Mouse (Mus musculus) granulocyte monocyte progenitor cell, adult 5-6 weeks (primary cell): Measurements from ENCODE around the gene Abcd3. TPM values are rescaled to one million over a fixed set of nuclear protein-coding genes. Genes with fewer than 3 reads are reported as not detected.
"Not testable (repeated sequence)": the region's sequence is repeated elsewhere in the genome, so short reads cannot be mapped to it uniquely, and the experiment has no call there.

ENCODE experiments used
- ATAC-seq: replicated peaks from 2 replicates; pipeline ENCODE4 v1.8.0; 2016; ENCODE audit warnings: mild to moderate bottlenecking, moderate TSS enrichment, inconsistent platforms; ENCODE audit not compliant: poor library complexity, severe bottlenecking
- total RNA-seq, 2 experiments: library from RNA; stranded (forward) in 1 of 2; stranded (reverse) in 1 of 2; fragments of 200-712, 200-1000 nt in 1 of 2; fragments of >200 nt in 1 of 2; fragmentation: Nextera tagmentation in 1 of 2; gene quantifications; 2 replicates each; pipeline ENCODE4 v1.2.3; 2014 to 2017

Gene Abcd3
- total RNA-seq, 2 experiments from 2014 or later = 30.9 to 31.8 TPM

DNA sequence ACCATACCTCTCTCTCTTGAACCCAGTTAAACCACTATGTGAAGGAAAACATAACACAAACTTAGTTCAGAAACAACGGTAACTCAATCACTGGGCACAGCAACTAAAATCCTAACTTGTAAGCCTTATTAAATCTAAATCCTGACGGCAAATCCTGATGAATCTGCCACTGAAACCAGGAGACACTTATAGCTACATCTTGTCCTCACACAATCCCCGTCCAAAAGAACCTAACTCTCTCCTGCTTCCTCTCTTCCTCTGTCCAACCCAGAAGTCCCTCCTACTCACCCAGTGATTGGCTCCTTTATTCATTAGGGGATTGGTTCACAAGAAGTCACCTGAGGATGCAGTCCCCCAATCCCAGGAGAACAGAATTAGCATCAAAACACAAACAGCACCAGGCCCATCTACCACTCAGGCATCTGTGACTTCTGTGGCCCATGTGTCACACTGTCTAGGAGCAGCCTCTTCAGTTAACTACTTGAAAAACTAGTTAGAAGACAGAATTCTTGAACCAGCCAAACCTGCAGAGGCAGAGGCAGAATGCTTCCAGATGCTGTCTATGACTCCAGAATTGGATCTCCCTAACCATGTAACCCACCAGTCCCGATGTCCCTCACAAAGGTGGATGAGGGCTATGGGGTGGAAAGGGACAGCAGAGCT is 73.8 kb downstream of the Abcd3 start:
- not testable (repeated sequence) for ATAC-seq

DNA sequence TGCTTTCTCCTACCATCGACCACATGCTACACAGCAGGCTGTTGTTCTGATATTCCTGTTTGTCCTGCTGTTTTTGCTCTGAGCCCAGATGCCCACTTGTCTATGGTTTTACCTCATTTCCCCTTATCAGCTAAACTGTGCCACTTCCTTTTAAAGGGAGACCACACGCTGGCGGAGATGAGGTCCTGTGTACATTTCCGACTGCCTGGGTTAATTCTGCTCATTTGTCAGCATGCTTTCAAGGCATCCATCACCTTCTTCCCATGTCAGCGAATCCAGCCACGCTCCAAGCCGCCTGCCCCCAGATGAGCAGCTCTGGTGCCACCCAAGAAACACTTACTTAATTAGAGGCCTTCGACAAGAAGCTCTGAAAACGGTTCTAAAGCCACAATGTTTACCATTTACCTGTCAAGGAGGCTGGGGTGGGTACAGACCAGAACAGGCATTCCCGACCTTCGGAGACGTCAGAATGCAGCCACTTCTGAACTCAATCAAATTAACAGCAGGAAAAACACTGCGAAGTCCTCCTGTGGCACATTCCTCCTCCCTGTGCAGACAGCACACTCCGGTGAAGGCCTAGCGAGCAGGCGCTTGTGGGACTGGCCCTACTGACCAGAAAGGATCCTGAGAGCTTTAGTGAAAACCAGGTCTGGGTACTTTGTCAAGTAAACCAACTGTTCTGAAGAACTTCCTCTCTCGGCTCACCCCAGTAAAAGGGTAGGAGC is 75.5 kb downstream of the Abcd3 start:
- peak; percentile 84 for ATAC-seq

DNA sequence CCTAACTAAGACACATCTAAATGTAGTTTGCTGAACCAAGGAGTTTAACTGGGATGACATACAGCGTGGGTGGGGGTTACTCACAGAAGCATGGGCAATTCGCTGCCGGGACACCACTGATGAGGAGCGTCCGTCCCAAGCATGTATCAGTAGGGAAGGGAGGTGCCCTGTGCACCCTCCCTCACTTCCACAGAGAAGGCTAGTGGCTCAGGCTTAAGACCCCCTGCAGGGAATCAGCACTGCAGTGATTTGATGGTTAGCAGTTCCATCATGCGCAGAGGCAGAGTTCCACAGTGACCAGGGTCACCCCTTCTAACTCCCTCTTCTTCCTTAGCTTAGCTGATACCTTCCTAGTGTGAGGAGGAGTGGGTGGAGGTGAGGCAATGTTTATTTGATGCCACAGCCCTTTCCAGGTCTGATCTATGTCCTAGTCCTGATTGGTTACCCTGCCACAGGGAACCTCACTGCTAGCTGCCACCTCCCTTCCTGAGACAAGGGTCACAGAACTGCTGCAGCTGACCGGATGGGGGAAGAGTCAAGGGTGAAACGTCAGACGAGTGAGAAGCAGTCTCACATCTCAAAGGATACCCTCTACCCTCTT is 76.3 kb downstream of the Abcd3 start:
- ATAC-seq = 0 out of 2 replicates have a peak, but pooled peaks have one; percentile 20

DNA sequence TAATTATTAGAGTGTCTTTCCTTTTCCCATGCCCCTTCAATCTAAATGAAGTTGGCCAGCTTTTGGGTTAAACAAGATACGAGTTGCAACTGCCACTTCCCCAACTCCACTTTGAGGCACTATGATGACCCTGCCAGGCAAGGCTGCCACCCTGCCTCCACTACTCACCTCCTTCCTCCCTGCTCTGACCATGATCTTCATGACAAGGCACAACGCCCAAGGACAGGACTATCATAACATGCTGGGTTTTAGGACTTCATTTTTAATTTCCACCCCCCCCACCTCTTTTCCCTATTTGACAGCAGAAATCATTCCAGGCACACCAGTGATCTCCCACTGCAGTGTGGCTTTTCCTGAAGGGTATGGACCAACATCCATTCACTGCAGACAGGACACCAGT is 77.2 kb downstream of the Abcd3 start:
- no peak for ATAC-seq

DNA sequence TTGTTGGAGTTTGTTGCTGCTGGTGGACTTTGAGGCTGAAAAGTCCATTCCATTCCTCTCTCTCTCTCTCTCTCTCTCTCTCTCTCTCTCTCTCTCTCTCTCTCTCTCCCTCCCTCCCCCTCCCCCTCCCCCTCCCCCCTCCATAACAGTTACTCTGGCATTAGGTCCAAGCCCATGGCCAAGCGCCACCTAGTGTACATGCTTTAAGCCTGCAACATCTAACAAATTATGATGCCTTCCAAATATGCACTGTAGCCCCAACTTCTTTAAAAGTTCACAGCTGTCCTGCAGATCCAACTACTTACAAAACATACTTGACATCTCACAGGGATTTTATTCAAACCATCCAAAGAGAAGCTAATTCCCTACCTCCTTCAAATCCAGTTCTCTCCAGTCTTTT is 77.6 kb downstream of the Abcd3 start:
- ATAC-seq = peak; percentile 43

DNA sequence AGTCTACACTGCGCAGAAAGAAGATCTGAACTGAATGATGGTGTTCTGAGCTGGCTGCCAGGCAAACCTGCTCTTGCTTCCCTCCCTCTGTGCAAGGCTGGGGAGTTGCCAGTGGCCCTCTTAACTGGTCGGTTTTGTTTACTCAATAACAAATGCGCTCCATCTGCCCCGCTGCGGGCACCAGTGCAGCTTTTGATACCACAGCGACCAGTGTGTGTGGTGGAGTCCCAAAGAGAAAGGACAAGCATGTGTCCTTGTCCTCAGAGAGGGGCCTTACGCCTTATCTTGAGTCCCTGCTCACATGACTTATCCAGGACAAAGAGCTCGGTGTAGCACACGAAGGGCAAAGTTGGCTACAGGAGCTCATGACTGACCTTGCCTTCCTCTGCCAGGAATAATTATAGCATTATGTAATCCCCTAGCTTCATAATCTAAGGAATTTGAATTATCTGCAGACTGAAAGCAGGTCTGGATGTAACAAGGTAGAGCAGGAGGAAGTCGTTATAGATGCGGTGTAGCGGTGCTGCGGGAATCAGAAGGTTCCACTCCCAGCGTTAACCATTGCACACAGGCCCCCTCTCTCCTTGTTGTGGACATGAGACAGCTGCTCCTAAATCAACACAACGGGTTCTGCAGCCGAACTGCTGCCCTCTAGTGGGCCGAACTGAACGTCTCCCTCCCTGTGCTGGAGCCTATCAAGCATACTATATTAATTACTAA is 78.9 kb downstream of the Abcd3 start:
- peak; percentile 74 for ATAC-seq

DNA sequence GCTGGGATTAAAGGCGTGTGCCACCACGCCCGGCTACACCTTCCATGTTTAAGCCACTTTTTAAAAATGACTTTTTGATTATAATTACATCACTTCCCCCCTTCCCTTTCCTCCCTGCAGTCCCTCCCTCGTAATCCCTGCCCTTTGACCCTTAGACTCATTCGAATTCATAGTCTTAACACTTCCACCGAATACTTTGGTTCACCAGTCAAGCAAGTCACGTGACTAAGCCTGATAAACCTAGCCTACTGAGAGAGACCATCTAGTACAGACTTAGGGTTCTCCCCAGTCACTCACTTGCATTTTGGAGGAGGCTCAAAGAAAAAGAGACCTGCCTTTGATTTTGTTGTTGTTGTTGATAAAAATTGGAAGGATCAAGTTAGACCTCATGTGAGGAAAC is 79.6 kb downstream of the Abcd3 start:
- no peak for ATAC-seq

DNA sequence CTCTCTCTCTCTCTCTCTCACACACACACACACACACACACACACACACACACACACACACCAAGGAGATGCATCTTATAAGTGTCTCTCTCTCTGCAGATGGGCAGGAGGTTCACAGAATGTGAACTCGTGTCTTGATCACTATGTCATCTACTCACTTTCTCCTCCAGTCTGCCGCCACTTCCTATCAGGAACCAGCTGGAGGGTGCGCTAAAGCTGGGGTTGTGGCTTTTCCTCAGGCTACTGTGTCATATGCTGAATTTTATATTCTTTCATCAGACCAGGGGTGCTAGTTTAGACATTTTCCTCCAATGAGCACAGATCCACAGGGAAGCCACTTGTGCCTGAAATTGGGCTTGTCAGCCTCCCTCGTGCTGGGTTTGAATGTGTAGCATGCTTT is 85.4 kb downstream of the Abcd3 start:
- ATAC-seq = peak; percentile 67

DNA sequence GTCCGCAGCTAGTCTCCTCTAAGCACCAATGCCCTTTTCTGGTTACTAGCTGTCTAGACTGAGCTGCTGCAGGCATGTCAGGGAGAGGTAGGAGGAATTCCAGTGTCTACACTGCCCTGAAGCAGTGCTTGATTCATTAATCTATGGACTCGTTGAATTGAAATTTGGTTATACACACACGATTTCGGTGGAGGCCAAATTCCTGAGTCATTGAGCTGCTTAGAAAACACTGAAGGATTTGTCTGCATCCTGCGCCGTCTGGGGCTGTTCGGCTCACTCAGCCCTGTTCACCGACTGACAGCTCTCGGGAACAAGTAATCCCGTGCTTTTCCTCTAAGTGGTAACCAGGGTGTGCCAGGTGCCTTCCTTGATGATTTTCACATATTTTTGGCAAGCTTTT is 89.5 kb downstream of the Abcd3 start:
- ATAC-seq = no peak

DNA sequence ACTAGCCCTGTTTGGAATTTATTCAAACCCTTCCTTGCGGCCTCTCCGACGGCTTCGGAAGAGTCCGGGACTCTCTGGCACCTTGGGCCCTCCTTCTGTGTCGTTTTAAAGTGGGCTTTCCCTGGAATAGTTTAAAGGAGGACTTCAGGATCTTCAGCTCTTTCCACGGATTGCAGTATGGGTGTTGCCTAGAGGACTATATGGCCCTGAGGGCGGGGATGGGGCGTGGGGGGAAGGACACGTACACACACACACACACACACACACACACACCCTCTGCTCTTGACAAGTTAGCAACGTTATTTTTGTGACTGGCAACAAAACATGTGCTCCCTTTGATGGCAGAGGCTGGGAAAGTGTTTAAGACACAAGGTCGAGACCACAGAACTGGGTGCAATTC is 90.5 kb downstream of the Abcd3 start:
- ATAC-seq = no peak

DNA sequence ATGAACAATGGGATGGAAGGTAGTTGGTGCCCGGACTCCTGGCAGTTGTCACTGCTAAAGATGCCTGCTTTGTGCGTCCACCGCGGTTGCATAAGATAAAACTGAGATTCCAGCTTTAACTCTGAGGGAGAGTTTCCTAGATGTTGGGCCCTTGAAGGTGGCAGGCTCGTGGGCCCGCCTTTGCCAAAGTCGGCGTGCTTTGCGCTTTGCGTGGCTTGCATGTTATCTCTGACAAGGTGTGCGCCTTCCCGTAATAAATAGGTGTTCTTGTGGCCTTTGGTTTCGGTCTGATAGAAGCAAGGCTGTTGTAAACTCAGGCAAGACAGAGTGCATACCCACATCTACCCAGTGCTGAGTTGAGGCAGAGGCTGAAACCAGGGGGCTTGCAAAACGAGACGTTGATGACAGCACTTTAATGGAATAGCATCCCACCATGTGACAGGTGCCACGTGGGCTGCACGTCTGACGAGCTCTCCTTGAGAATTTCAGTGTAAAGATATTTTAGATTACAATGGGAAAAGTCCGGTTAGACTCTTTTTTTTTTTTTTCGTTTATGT is 91.1 kb downstream of the Abcd3 start:
- no peak for ATAC-seq

DNA sequence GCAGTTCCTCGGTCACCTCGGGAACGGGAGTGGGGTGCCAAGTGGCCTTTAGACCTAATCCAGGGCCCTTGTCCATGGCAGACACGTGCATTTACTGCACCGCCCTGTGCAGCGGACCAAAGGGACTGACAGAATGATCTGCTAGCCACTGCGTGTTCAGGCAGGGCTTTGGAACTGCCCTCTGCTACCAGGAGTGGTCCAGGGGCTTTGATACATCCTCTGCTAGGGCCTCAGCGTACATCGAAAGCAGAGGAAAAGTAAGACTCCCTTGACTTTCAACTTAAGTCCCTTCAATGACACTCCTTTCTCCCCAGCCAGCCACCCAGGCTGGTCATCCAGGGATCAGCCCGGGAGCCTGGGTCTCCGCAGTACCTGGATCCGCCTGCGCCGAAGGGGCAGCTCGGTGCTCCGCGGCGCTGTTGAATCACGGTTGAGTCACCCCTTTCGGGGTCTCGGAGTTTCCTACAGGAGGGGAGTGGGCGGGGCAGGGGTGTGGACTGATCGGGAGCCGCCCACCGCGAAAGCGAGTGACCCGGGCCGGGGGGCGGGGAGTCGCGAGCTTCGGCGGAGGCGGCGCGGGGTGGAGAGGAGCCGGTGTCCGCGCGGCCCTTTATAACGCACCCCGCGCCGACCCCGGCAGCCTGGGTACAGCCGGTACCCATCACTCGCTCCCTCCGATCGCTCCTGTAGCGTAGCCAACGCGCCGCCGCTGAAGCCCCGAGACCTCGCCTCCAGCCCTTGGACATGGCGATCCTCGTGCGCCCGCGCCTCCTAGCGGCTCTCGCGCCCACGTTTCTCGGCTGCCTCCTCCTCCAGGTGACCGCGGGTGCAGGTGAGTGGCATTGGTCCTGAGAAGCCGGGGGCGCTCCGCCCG is 91.9 kb downstream of the Abcd3 start, which contains the start of gene F3:
Gene F3 (plus strand): TSS at position 567 of the 874 bp plus-strand sequence.
- peak; percentile 62 for ATAC-seq

DNA sequence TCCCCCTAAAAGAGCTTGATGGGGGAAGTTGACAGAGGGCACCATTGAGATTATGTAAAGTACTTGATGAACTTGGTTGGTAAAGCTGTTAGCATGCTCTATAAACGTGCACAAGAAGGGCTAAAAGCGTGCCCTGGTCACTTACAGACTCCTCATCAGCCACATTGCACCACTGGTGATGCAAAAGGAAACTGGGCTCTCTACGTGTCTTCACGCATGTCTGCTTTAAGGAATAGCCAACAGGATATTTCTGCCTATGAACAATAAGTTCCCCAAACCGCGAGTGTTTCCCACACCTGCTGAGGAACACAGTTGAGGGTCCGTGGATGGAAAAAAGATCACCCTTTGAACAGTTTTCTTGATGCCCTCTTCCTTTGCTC is 93.4 kb downstream of the Abcd3 start:
- peak; percentile 52 for ATAC-seq

DNA sequence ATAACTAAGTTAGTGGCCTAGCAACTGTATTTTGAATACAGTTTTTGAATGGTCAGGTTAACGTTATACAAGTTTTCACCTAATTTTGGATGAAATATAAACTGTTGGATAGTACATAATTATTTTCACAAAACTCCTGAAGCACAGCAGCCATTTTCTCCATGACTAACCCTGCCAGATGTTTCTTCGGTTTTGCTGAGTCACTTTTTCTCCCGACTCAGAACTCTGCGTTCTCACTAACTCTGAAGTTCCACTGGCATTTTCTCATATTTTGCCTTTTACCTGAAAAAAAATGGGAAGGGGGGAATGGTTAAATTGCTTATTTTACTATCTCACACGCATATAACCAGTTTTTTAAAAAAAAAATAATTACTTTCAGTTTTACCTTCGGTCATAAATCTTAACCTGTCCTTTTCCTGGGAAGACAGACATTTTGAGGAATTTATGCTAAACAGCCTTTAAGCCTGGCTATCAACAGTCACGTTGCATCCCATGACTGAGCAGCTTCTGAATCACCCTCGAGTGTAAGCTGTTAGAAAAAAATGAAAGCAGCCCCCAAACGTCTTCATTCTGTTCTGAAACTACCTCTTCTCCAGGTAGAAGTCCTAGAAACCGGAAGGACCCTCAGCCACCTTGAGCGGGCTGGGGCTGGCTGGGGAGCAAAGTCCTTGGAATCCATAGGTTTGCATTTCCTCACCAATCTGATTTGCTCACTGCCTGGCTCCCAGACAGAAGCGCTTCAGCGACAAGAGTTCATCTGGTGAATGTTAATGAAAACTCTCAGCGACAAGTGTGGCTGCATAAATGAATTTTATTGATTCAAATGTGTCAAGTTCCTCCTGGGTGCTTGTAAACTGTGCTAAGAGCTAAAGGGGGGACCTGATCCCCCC is 94.1 kb downstream of the Abcd3 start:
- no peak for ATAC-seq

DNA sequence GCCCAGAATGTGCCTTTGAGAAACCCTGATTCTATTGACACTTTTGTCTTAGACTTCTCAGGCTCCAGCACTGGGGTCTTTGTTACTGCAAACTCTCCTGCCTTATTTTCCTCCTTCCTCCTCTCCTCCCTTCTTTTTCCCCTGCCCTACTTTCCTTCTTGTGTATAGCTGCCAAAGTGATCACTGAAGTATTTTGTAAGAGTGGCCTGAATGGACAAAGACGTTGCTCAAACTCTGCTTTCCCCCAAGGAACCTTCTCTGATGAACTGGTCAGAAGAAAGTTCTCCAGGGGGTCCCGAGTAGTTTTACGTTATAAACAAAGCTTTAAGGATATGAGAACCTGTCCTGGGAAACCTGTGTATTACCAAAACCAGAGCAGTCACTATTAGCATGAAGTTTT is 95.4 kb downstream of the Abcd3 start:
- no peak for ATAC-seq

DNA sequence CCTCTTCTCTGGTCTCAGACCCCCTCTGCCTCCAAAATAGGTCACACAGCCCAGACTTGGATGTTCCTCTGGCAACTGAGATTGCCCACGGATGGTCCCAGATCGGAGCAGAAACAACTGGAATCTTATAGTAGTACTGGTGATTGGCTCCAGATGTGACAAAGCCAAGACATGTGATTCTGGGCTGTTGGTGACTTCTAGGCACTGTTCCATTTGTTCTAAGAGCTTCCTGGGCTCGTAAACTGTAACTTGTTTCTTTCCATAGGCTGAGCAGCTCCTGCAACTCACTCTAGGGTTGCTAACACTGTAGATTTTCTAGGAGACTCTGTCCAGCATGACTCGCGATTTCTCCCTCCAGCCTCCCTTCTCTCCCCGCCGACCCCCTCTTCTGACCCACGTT is 96.4 kb downstream of the Abcd3 start:
- ATAC-seq = no peak

DNA sequence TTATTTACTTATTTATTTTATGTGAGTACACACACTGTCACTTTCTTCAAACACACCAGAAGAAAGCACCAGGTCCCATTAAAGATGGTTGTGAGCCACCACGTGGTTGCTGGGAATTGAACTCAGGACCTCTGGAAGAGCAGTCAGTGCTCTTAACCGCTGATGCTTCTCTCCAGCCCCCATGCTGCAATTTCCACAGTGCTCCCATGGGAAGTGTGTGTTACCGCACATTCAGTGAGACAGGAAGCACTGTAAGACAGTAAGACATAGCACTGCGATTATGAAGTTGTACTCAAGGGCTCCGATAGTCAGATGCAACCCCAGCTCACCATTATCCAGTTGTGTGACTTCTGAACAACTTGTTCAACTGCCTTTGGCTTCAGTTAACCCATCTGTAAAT is 98.6 kb downstream of the Abcd3 start:
- no peak for ATAC-seq

DNA sequence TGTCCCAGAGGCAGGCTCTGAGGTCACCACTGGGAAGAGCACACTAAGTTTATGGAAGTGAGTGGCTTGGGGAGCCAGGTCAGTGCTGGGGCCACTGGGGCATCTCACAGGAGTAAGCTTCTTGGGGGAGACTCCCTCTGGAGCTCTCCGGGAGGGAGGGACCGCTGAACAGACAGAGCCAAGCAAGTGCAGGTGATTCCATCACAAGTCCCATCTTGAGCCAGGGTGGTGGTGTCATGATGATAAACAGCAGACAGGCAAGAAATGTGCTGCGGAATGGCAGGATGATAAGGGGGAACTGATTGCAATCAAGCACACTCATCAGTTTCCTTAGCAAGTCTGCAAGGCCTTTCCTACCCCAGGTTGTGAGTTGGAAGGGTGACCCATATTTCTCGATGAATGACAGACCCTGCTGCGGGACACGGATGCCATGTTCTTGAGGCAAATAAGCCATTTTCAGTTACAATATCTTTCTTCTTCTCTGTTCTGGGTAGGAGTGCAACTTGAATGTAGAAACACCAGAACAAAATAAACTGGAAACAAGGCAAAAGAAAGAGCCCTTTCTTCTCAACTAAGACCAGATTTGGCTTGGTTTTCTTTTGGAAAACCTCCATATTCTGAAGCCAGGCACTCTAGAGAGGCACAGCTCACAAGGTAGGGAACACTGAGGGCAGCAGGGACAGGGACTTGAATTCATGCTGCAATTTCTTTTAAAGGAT is 99.2 kb downstream of the Abcd3 start:
- ATAC-seq = no peak
